Mouse (Mus musculus) heart, postnatal 0 days (tissue): ENCODE data around the gene Stx11. TPM values are rescaled to one million over a fixed set of nuclear protein-coding genes. Genes with fewer than 3 reads are reported as not detected.

Experiments used
- ATAC-seq: fragments of 200-750 bp; cut with Nextera tagmentation; 2 replicates; pipeline ENCODE4 v1.8.0; 2017; ENCODE audit warnings: low read depth, moderate number of reproducible peaks, moderate library complexity; ENCODE audit not compliant: insufficient read depth
- DNase-seq: peaks from one replicate; pipeline ENCODE4 v3.0.0-alpha.2; 2016; ENCODE audit warnings: low spot score
- H3K27ac ChIP-seq: fragments of 300-500 bp; sonication (generic); 2 replicates; pipeline ENCODE4 v1.5.1; 2014; ENCODE audit warnings: low read depth, mild to moderate bottlenecking
- H3K27me3 ChIP-seq: fragments of 300-500 bp; sonication (generic); 2 replicates; pipeline ENCODE4 v1.6.1; 2014; ENCODE audit warnings: low read length, mixed read lengths; ENCODE audit not compliant: control insufficient read depth, insufficient read depth
- H3K36me3 ChIP-seq: fragments of 300-500 bp; sonication (generic); replicated peaks from 2 replicates; pipeline ENCODE4 v1.6.1; 2014; ENCODE audit warnings: low read length, mixed read lengths; ENCODE audit not compliant: control insufficient read depth, insufficient read depth
- H3K4me1 ChIP-seq: fragments of 300-500 bp; sonication (generic); 2 replicates; pipeline ENCODE4 v1.6.1; 2014; ENCODE audit warnings: antibody characterized with exemption; ENCODE audit not compliant: control insufficient read depth, insufficient read depth
- H3K4me2 ChIP-seq: fragments of 300-500 bp; sonication (generic); 2 replicates; pipeline ENCODE4 v1.6.1; 2014; ENCODE audit warnings: low read depth, mild to moderate bottlenecking, low read length, moderate library complexity
- H3K4me3 ChIP-seq: fragments of 300-500 bp; sonication (generic); 2 replicates; pipeline ENCODE4 v1.5.1; 2014; ENCODE audit warnings: low read depth, low read length
- H3K9ac ChIP-seq: fragments of 300-500 bp; sonication (generic); replicated peaks from 2 replicates; pipeline ENCODE4 v1.6.1; 2014; ENCODE audit warnings: low read depth, low read length, mixed read lengths
- H3K9me3 ChIP-seq: fragments of 300-500 bp; sonication (generic); replicated peaks from 2 replicates; pipeline ENCODE4 v1.6.1; 2016; ENCODE audit warnings: low read length; ENCODE audit not compliant: control insufficient read depth
- CTCF ChIP-seq: IDR thresholded peaks from 2 replicates; pipeline ENCODE4 v1.5.1; 2016; ENCODE audit warnings: antibody characterized with exemption, control low read depth, low read depth
- EP300 ChIP-seq: IDR thresholded peaks from 2 replicates; pipeline ENCODE4 v1.6.1; 2016; ENCODE audit warnings: antibody characterized with exemption, low read depth
- WGBS: fragments of 180-500 bp; shearing (Covaris S2); extraction: QIAGEN DNeasy Blood & Tissue Kit; methylation state at CpG from one replicate; pipeline ENCODE4 v1.1.7; 2014; 5-methylcytosine and 5-hydroxymethylcytosine counted together
- polyA plus RNA-seq: library from polyadenylated mRNA; unstranded; fragments of >200 nt; fragmentation: Nextera tagmentation; extraction: Ambion mirVana; gene quantifications from 2 replicates; pipeline ENCODE4 v1.2.1, GENCODE M21; 2015
- total RNA-seq: library from RNA; depleted of rRNA; stranded (reverse); fragments of >200 nt; gene quantifications from 2 replicates; pipeline ENCODE4 v1.2.3, GENCODE M21; 2014; ENCODE audit warnings: low replicate concordance

Stx11 gene
- total and polyA plus RNA-seq, 2 experiments from 2014 or later = 3.5 to 4.7 TPM

DNA sequence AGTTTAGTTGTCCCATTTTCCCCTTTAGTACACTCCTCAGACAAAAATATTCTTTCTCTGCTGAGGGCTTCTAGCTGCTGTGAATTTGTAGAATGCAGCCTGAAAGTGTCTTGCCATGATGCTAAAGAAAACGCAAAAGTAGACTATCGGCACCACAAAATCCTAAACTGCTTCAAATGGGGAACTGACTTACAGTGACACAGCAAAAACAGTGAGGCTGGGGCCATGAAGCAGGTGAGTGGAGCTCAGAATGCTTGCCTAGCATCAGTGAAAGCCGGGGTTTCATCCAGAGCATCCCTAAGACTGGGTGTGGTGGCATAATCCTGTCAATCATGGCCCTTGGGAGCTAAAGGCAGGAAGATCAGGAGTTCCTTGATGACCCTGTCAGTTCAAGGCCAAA is 11.4 kb upstream of the Stx11 start:
- no peak overlapping the region for H3K4me2 ChIP-seq
- H3K4me3 ChIP-seq = no peak overlapping the region
- WGBS = 89% methylated on average over 3 of the region's 3 CpGs

DNA sequence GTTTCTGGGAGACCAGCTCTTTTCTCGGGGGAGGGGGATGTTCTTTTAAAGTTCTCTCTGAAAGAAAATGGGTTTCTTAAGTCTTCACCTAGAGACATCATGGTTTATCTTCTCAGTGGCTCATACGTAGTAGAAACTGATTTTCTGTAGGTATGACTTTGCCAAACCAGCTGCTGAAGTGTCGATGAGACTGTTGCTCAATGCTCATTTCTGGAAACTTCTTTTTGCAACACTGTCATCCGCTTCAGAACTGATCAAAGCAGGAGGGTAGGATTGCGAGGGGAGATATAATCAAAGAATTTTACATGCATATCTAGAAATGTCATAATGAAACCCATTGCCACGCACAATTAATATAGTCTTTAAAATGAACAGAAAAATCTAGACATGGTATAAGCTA is 10.5 kb upstream of the Stx11 start:
- DNase-seq = no peak
- WGBS = 90% methylated on average over 6 of the region's 6 CpGs
- ATAC-seq = no peak

More for the DNA sequence above, 11.4 kb upstream of the Stx11 start:
- no peak overlapping the region for H3K9ac ChIP-seq
- no peak overlapping the region for H3K27ac ChIP-seq
- no peak for ATAC-seq
- no peak for DNase-seq
- H3K27me3 ChIP-seq = no peaks in the 10 kb centered on the region
- no peak for TF ChIP-seq CTCF
- no peak for TF ChIP-seq EP300
- no peaks in the 10 kb centered on the region for H3K4me1 ChIP-seq
- H3K36me3 ChIP-seq = no peaks in the 10 kb centered on the region
- no peaks in the 10 kb centered on the region for H3K9me3 ChIP-seq

GRCm38 (mm10) chr10:12965669-12966180 is 1.6 kb upstream of the Stx11 start:
- Histone ChIP-seq H3K9me3 (no peaks in the 10 kb centered on the region), H3K27ac (no peak overlapping the region), H3K4me1 (peaks cover 3% of the 10 kb centered on the region; the same call in 1 of the 2 replicates), H3K27me3 (no peaks in the 10 kb centered on the region), H3K4me3 (no peak overlapping the region), H3K36me3 (no peaks in the 10 kb centered on the region), H3K4me2 (no peak overlapping the region), H3K9ac (no peak overlapping the region)
- TF ChIP-seq EP300 = no peak
- TF ChIP-seq CTCF = no peak
- ATAC-seq (no peak), DNase-seq (no peak)
- 85% methylated on average over 5 of the region's 5 CpGs for whole genome bisulfite sequencing

More for the DNA sequence above, 10.5 kb upstream of the Stx11 start:
- H3K9me3 ChIP-seq = no peaks in the 10 kb centered on the region
- H3K4me3 ChIP-seq = no peak overlapping the region
- no peaks in the 10 kb centered on the region for H3K4me1 ChIP-seq
- H3K27me3 ChIP-seq = no peaks in the 10 kb centered on the region
- H3K27ac ChIP-seq = no peak overlapping the region
- H3K4me2 ChIP-seq = no peak overlapping the region
- no peak for TF ChIP-seq CTCF
- TF ChIP-seq EP300 = no peak
- H3K36me3 ChIP-seq = no peaks in the 10 kb centered on the region
- no peak overlapping the region for H3K9ac ChIP-seq

- ATAC-seq (no peak), DNase-seq (peak; percentile 17)
- Histone ChIP-seq H3K4me2 (peak overlapping the region; percentile 76), H3K9me3 (no peaks in the 10 kb centered on the region), H3K36me3 (no peaks in the 10 kb centered on the region), H3K27ac (no peak overlapping the region), H3K4me3 (peak overlapping the region; percentile 75), H3K9ac (peak overlapping the region; percentile 54), H3K4me1 (peaks cover 3% of the 10 kb centered on the region; the same call in 1 of the 2 replicates), H3K27me3 (no peaks in the 10 kb centered on the region)
- 6% methylated on average over 29 of the region's 29 CpGs for WGBS
- no peak for TF ChIP-seq EP300
- 0 out of 2 replicates have a peak, but pooled peaks have one; percentile 2 for TF ChIP-seq CTCF
Observed at GRCm38 (mm10) chr10:12963362-12964147, 543 bp downstream of the Stx11 start.

DNA sequence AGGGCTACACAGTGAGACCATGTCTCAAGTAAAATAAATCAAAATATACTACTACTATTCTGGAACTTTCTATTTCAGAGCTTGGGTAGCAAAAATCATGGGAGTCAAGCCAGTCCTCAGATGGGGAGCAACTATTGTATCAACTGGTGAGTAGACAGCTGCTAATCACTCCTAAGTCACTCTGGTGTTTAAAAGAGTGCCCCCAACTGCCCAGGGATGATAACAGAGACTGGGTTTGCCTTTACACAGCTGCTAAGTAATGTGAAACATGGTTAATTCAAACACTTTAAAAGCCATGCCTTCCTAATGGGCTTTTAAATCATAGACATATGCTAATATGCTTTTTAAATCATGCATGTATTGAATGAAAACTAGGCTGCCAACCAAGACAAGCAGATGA is 1.9 kb downstream of the Stx11 start:
- no peak for DNase-seq
- H3K9ac ChIP-seq = no peak overlapping the region
- no peaks in the 10 kb centered on the region for H3K36me3 ChIP-seq
- no peak overlapping the region for H3K4me2 ChIP-seq
- peaks cover 3% of the 10 kb centered on the region; the same call in 1 of the 2 replicates for H3K4me1 ChIP-seq
- H3K9me3 ChIP-seq = no peaks in the 10 kb centered on the region
- H3K27ac ChIP-seq = no peak overlapping the region
- TF ChIP-seq CTCF (no peak), EP300 (no peak)
- H3K4me3 ChIP-seq = no peak overlapping the region
- H3K27me3 ChIP-seq = no peaks in the 10 kb centered on the region
- no peak for ATAC-seq
